Mouse (Mus musculus) neutrophil, adult 5-6 weeks (primary cell): ENCODE data around the gene Fgd3. TPM values are rescaled to one million over a fixed set of nuclear protein-coding genes. Genes with fewer than 3 reads are reported as not detected.

ENCODE experiments used
- ATAC-seq: fragments of 151-379, 151-347 bp; 2 replicates; pipeline ENCODE4 v1.8.0; 2017; ENCODE audit warnings: mild to moderate bottlenecking, moderate TSS enrichment; ENCODE audit not compliant: insufficient number of reproducible peaks, poor library complexity, low FRiP score, severe bottlenecking; ENCODE audit errors: extremely low read depth
- total RNA-seq: library from RNA; stranded (forward); fragments of 200-1000 nt; gene quantifications from 2 replicates; pipeline ENCODE4 v1.2.3, GENCODE M21; 2017

Fgd3 gene
- total RNA-seq, 1 experiment from 2014 or later = 95.8 TPM

DNA sequence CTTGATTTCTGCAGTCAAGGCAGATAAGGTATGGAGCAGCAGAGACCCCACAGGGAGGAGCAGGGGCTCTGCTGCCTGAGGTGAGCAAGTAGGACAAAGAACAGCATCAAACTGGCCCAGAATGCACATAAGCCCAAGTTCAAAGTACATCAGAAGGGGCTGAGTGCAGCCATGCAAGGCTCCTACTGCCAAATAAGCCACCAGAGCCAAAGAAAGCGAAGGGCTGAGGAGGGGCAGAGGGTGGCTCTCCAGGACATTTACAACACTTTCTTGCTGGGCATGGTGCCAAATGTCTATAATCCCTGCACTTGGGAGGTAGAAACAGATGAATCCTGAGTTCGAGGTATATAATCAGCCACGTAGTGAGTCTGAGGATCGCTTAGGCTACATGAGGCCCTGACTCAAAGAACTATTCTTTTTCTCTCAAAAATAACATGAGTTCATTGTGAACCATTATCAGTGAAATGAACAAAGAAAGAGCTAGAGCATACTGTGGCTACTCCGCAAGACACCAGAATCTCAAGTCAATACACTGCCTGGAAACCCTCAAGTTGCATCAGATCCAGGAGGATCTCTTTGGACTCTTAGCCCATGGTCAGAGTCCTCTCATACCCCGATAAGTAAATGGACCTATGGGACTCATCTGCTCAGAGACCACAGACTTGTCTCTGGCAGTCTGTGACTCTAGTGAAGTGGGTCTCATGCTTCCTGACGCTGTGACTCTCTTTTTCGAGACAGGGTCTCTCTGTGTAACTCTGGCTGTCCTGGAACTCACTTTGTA lies 86.1 kb downstream of the Fgd3 start:
- no peak for ATAC-seq

- ATAC-seq = peak; percentile 42; the same call in 1 of the 2 replicates
These were observed 94.5 kb downstream of the Fgd3 start for GRCm38 (mm10) chr13:49225633-49226032.

DNA sequence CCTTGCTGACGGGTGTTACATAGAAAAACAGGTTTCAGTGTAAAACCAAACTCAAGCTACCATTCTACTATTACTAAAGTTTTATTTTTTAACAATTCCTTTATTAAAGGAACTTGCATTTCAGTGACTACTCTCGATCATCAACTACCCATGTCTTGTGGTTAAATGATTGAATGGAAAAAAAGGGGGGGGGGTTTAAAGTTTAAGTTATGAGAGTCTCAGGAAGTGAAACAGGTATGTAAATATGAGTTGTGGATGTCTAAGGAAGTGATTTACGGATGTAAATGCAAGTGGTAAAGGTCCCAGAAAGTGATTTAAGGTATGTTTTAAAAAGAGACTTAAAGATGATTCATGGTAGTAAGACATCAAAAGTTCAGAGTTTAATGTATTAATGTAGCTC lies 95.0 kb downstream of the Fgd3 start:
- ATAC-seq = peak; percentile 55

- no peak for ATAC-seq
These were observed 95.4 kb downstream of the Fgd3 start for GRCm38 (mm10) chr13:49224729-49225128.

DNA sequence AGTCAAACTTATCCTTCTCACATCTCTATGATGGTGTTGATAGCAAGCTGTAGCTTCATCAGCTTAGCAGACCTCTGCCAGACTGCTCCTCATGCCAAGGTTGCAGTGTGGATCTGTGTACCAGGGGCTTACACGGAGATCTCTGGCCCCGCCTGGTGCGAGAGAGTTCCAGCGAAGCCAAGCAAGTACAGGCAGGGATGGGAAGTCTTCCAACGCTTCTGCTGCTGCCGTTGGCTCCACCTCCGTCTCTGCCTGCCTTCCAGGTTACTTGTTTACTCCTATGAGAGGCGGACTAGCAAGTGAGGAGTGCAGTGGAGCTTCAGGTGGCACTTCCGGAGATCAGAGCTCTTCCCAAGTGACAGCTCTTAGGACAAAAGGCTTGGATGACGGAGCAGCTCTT lies 95.8 kb downstream of the Fgd3 start:
- no peak for ATAC-seq

- no peak for ATAC-seq
These were observed 99.2 kb downstream of the Fgd3 start for GRCm38 (mm10) chr13:49220912-49221311.

DNA sequence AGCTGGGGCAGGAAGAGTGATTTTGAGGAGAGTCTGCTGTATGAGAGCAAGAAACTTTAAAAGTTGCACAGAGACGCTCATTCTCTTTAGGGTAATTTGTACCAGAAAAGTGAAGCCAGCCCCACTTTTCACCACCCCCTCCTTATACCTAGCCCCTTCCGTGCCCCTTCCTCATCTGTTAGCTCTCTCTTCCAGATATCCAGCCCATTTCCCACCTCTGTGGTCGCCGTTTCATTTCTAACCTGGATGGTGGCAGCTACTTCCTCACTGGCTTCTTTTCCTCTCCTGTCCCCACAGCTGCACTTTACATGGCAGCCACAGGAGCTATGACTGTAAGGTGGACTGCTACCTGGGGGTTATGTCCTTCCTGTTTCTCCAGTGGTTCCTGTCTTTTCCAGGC lies 100.7 kb downstream of the Fgd3 start:
- ATAC-seq = no peak

DNA sequence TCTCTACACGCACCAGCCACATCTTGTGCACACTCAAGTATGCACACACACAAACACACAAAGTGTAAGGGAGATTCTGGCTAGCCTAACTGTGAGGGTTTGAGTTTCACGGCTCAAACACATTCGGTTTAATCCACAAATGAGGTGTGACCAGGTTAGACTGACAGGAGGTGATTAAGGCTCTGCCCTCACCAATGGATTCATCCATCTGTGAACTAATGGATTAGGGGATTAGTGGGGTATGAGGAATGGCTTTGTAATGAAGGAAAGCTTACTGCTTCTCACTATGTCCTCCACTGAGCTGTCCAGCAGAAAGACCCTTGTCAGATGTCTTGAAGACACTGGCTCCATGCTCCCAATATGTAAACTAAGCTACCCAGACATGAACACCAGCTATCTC lies 101.5 kb downstream of the Fgd3 start:
- no peak for ATAC-seq

GRCm38 (mm10) chr13:49216808-49217561 lies 103.1 kb downstream of the Fgd3 start:
- no peak for ATAC-seq

GRCm38 (mm10) chr13:49216220-49216552 lies 103.9 kb downstream of the Fgd3 start:
- ATAC-seq = no peak

- ATAC-seq = peak; percentile 92
These were observed 104.4 kb downstream of the Fgd3 start, which contains the start of gene Card19 for GRCm38 (mm10) chr13:49215504-49216219. Card19 (minus strand) TSS chr13:49216037.

DNA sequence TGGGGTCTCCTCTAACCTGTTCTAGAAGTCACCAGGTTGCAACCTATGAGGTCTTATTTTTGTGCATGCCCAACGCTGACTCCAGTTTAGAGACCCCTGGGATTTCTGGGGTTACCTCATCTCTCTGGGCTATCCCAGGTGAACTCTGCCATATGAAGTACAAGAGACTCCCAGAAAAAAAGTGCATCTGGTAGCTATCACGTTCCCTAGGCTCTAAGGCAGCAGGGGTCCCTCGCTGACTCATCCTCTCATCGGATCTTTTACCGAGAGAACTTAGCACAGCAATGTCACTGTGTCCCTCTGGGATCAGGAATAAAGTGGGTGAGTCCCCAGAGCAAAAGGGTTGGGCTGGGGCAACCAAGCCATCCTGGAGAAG lies 105.0 kb downstream of the Fgd3 start:
- ATAC-seq = no peak

DNA sequence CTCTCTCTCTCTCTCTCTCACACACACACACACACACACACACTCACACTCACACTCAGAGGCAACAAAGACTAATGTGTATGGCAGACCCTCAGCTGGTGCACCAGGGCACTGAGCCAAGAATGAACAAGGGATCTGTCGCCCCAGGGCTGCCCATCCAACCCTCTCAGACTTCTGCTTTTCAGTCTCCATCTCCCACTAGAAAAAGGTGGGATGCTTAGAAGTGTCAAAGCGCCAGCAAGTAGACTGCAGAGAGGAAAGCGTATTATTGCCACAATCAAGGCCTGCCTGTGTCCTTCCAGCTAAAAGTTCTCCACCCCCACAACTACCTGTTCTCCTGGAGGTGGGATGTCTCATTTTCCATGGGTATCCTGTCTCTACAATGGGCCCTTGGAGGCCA lies 105.7 kb downstream of the Fgd3 start:
- no peak for ATAC-seq

- ATAC-seq = peak; percentile 70
These were observed 106.6 kb downstream of the Fgd3 start for GRCm38 (mm10) chr13:49213531-49213932.

DNA sequence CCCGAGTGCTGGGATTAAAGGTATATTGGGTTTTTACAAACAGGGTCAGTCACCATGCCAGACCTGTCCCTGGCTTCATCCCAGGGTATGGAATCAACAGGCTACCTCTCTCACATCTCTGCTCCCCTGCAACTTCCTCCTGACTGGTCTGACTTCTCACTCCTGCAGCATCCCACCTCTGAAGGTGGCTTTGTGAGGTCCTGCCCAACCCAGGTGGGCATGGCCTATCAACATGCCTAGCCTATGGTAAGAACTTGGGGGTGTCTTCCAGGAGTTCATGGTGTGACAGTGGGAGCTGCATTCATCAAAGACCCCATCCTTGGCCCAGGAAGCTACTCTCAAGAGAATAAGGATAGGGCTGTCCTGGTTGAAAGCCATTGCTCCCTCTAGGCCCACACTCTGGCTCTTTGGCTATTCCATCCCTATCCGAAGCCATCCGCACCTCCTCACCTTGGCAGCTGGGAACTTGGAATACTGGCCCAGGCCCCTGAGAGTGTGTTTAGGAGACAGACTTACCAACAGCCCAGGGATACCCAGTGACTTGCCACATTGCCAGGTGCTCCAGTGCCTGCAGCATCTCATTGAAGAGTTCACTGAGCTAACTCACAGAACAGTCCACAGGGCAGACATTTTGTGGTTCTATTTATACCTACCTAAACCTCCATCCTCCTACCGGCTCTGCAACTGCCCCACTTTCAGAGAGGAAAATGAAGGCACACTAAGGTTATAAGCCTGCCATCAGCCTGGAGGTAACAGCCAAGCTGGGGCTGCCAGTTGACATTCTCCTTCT lies 107.2 kb downstream of the Fgd3 start:
- no peak for ATAC-seq
